Mouse (Mus musculus): ENCODE measurements around the gene Mbd3l2.
"Not testable (repeated sequence)": the region's sequence is repeated elsewhere in the genome, so short reads cannot be mapped to it uniquely, and the experiment has no call there.

Mbd3l2 gene

DNA sequence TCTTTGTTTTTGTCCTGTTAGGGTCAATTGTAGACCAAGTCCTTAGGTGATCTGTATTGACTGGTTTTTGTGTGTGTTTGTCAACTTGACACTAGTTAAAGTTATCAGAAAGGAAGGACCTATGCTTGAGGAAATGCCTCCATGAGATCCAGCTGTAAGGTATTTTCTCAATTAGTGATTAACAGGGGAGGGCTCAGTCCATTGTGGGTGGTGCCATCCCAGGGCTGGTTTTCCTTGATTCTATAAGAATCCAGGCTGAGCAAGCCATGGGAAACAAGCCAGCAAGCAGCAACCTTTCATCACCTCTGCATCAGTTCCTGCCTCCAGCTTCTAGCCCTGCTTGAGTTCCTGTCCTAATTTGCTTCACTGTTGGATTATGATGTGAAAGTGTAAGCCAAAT is at the start of gene Mbd3l2:
Gene Mbd3l2 (plus strand): TSS at position 301 of the 400 bp plus-strand sequence.
- no peak for DNase-seq

DNA sequence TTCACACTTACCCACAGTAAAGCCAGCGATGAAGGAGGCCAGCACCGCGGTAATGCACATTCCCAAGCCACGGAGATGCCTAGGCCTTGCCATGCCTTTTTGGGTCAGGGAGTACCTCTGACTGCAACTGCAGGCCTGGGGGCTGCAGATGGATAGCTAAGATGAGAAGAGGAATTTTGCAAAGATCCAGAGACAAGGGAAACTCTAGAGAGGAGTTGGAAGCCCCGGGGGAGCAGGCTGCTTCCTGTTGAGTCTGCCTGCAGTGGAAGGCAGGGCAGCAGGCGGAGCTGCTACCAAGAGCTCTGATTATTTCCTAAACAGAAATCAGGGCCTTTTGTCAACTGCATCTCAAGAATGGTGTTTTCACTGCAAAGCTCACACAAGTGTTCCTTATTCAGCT is 44.7 kb upstream of the Mbd3l2 start:
- DNase-seq = peak; percentile 11

DNA sequence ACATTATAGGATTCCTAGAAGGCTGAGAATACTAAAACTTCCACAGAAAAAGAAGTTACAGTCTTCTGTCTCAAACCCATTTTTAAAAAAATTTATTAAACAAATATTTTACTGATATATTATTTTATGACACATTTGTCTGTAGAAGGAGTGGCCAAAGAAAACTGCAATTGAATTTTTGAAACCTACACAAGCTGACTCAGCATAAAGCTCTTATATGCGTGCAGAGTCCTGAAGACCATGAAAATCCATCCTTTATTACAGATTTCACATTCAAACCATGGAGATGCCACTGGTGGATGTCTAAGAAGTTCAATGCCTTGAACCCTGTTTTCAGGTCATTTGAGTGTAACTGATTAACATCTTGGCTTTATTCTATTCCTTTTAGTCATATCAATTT is 30.8 kb upstream of the Mbd3l2 start:
- no peak for DNase-seq

DNA sequence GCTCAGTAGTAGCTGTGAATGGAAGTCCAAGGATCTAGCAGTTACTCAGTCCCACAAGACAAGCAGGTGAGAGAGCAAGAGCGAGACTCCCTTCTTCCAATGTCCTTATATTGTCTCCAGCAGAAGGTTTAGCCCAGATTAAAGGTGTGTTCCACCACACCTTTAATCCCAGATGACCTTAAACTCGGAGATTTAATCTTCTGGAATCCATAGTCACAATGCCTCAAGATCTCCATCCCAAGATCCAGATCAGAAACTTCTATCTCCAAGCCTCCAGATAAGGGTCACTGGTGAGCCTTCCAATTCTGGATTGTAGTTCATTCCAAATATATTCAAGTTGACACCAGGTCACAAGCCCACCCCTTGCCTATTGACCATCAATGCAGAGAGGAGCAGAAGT is 27.6 kb upstream of the Mbd3l2 start, which contains the start of gene Naalad2:
Gene Naalad2 (minus strand): TSS at position 101 of the 400 bp plus-strand sequence.
- not testable (repeated sequence) for DNase-seq

DNA sequence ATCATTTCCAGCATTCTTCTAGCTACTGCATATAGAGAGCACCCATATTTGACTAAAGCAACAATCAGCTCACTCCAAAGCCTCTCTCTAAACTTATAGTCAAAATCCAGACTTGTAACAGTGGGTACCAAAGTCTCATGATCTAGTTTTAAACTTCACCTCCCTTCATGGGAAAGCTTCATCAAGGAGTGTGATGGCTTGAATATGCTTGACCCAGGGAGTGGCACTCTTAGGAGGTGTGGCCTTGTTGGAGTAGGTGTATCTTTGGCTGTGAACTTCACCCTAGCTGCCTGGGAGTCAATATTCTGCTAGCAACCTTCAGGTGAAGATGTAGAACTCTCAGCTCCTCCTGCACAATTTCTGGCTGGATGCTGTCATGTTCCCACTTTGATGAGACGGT is 26.3 kb upstream of the Mbd3l2 start, which contains the start of gene Ubtfl1:
Gene Ubtfl1 (plus strand): TSS at position 301 of the 400 bp plus-strand sequence.
- no peak for DNase-seq

DNA sequence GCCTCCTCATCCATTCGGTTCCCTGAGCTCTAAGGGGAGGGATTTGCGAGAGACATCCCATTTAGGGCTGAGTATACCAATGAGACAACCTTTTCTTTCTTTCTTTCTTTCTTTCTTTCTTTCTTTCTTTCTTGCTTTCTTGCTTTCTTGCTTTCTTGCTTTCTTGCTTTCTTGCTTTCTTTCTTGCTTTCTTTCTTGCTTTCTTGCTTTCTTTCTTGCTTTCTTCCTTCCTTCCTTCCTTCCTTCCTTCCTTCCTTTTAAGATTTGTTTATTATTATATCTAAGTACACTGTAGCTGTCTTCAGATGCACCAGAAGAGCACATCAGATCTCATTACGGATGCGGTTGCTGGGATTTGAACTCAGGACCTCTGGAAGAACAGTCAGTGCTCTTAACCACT is 18.1 kb upstream of the Mbd3l2 start:
- DNase-seq = not testable (repeated sequence)

DNA sequence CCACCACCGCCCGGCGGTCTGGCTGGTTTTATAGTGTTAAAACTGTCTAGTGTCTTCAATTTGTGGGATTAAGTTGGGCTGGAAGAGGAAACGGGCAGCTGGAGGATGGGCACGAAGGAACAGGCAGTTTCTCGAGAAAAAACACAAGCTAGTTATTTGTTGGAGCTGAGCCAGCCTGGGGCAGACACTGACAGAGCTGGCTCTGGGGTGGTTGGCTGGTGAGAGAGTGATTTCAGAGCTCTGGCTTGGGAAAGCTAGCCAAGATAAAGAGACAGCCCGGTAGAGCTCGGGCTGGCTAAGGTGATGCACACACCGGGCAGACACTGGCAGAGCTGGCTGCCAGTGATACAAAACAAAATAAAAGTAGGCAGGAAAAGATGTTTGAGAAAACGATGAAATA is 1.2 kb downstream of the Mbd3l2 start:
- peak; percentile 17 for DNase-seq

DNA sequence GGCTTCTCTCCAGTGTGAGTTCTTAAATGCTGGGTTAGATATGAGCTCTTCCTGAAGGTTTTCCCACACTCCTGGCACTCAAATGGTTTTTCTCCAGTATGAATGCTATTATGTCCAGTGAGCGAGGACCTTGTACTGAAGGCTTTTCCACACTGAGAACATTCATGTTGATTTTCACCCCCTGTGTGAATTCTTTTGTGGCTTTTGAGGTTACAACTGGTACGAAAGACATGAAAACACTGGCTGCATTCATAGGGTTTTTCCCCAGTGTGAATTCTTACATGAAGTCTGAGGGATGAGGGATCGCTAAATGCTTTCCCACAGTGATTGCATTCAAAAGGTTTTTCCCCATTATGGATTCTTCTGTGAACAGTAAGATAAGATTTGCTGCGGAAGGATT is 26.1 kb downstream of the Mbd3l2 start:
- no peak for DNase-seq

DNA sequence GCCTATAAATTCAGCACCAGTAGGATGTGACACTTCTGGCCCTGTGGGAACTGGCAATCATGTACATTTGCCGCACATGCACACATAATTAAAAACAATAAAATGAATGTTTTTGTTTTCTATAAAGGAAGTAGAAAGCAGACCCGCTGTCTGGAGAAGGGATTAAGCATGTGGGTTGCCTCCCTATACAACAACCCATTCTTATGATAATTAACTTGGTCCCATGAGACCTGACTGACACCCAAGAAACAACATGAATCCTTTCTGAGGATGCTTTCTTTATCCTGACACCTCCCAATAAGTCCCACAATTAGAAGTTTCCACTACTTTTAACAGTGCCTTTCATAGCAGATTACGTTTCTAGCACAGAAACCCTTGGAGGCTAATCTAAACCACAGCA is 36.9 kb downstream of the Mbd3l2 start:
- DNase-seq = no peak

DNA sequence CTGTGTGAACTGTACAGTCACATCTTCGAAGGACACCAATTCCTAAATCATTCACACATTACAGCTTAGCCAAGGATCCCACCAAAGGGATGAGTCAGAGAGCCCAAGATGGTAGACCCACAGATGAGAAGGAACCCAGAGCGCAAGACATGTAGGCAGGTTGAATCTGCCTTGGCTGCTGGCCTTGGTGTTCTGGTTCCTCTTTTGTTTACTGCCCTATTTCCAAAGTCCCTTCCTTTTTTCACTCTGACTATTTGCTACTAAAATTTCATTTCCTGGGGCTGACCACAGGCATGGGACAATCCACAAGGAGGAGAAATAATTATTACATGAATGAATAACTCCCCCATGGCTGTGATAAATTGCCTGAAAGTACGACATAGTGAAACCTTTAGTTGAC is 37.6 kb downstream of the Mbd3l2 start:
- no peak for DNase-seq

DNA sequence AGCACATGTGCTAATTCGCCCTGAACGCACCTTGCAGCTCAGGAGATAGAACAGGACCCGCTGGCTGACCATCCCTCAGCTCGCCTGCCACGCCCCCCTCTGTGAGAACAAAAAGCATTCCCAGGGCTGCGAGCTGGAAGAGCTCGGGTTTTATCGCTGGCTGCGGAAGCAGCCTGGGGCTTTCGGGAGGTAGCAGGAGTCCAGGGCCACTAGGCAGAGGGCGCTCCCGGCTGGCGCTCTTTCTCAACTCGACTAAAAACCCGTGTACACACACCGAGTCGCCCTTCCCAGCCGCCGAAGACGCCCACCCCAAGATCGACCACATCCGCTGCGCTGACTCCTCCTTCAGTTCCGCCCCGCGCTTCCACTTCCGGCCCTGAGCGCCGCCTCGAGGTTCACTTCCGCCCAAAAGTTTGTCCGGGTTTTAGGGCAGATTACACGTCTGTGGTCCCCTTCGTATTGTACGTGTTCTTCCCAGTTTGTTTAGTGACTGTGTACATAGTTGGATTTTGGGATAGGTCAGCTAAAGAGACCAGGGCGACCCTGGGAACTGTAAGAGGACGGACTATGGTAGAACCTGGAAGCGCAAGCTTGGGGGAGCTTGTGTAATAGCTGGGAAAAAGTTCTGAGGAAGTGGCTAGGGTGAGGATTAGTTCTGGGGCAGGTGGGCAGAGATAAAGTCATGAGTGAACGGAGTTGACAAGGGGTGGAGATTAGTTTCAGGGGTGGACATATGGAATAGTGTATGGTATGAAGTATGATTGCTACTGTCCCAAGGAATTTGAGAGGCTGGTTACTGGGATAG is 43.1 kb downstream of the Mbd3l2 start:
- peak; percentile 84 for DNase-seq

DNA sequence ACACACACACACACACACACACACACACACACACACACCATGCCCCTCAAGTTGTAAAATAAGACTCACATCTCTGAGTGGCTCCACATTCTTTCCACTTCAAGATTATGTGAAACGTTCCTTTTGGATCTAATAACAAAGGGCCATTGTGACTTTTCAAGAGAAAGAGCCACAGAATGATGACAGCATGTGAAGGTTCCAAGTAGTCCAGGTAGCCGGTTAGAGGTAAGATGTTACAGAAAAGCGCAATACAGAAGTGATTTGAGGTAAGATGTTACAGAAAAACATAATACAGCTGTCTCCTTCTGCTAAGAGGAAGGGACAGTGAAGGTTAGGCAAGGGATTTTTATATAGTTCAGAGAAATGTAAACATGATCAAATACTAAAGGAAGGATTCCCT is 47.7 kb downstream of the Mbd3l2 start, which contains the start of the genes Zfp558 and Mbd3l1:
Gene Zfp558 (minus strand): TSS at position 101 of the 400 bp plus-strand sequence.
Gene Mbd3l1 (plus strand): TSS at position 192 of the 400 bp plus-strand sequence.
- DNase-seq = no peak
